Mouse (Mus musculus): ENCODE results near the gene Emc1. TPM values are rescaled to one million over a fixed set of nuclear protein-coding genes. Genes with fewer than 3 reads are reported as not detected.
"Not testable (repeated sequence)": the region's sequence is repeated elsewhere in the genome, so short reads cannot be mapped to it uniquely, and the experiment has no call there.

The Emc1 gene
- total RNA-seq, 1 experiment from 2014 or later, result 58.2 TPM

- no peak for DNase-seq
Measured at GRCm38 (mm10) chr4:139357211-139357610, 4.8 kb downstream of the Emc1 start.

GRCm38 (mm10) chr4:139360761-139361548, 8.6 kb downstream of the Emc1 start:
- DNase-seq, result no peak

GRCm38 (mm10) chr4:139367336-139367735, 14.9 kb downstream of the Emc1 start:
- DNase-seq, result no peak

- DNase-seq, result no peak
Measured at GRCm38 (mm10) chr4:139368038-139368437, 15.7 kb downstream of the Emc1 start.

GRCm38 (mm10) chr4:139373130-139373529, 20.7 kb downstream of the Emc1 start:
- DNase-seq, result no peak

GRCm38 (mm10) chr4:139373531-139373930, 21.1 kb downstream of the Emc1 start:
- DNase-seq, result no peak

GRCm38 (mm10) chr4:139379719-139380118, 27.3 kb downstream of the Emc1 start:
- no peak for DNase-seq

- peak; percentile 100 for DNase-seq
Measured at GRCm38 (mm10) chr4:139380207-139380748, 27.9 kb downstream of the Emc1 start.

- DNase-seq, result no peak
Measured at GRCm38 (mm10) chr4:139380775-139381451, 28.5 kb downstream of the Emc1 start.

GRCm38 (mm10) chr4:139381452-139381845, 29.1 kb downstream of the Emc1 start:
- no peak for DNase-seq

GRCm38 (mm10) chr4:139382231-139382630, 29.8 kb downstream of the Emc1 start:
- DNase-seq, result no peak

- DNase-seq, result not testable (repeated sequence)
Measured at GRCm38 (mm10) chr4:139385841-139386240, 33.5 kb downstream of the Emc1 start.

- no peak for DNase-seq
Measured at GRCm38 (mm10) chr4:139386869-139387319, 34.5 kb downstream of the Emc1 start.

- DNase-seq, result no peak
Measured at GRCm38 (mm10) chr4:139389557-139389956, 37.2 kb downstream of the Emc1 start.

GRCm38 (mm10) chr4:139395431-139395830, 43.0 kb downstream of the Emc1 start:
- no peak for DNase-seq

- no peak for DNase-seq
Measured at GRCm38 (mm10) chr4:139400487-139400886, 48.1 kb downstream of the Emc1 start.

- no peak for DNase-seq
Measured at GRCm38 (mm10) chr4:139403214-139403613, 50.8 kb downstream of the Emc1 start.

- DNase-seq, result peak; percentile 75
Measured at GRCm38 (mm10) chr4:139411351-139411750, 59.0 kb downstream of the Emc1 start.

- no peak for DNase-seq
Measured at GRCm38 (mm10) chr4:139417868-139418267, 65.5 kb downstream of the Emc1 start.

- DNase-seq, result no peak
Measured at GRCm38 (mm10) chr4:139421621-139422020, 69.2 kb downstream of the Emc1 start.

- DNase-seq, result no peak
Measured at GRCm38 (mm10) chr4:139422409-139422808, 70.0 kb downstream of the Emc1 start.

- DNase-seq, result no peak
Measured at GRCm38 (mm10) chr4:139423270-139423669, 70.9 kb downstream of the Emc1 start.

All from adrenal gland, postnatal 25 days (tissue).